Mouse (Mus musculus): ENCODE data around the gene Zfand2b. TPM values are rescaled to one million over a fixed set of nuclear protein-coding genes. Genes with fewer than 3 reads are reported as not detected.

The Zfand2b gene
- polyA plus RNA-seq, 1 experiment from 2014 or later, result 38.3 TPM

- DNase-seq (ENCODE audit: low spot score) (no peak), ATAC-seq (ENCODE audit: insufficient read depth, low FRiP score, low TSS enrichment) (no peak)
- peaks cover 28% of the 10 kb centered on the region for H3K27me3 ChIP-seq (ENCODE audit: control insufficient read depth, insufficient read depth, low read length)
- no peaks in the 10 kb centered on the region; the same call in 1 of the 2 replicates for H3K9me3 ChIP-seq (ENCODE audit: control insufficient read depth, low read length)
- peaks cover 24% of the 10 kb centered on the region for H3K4me1 ChIP-seq (ENCODE audit: control insufficient read depth, insufficient read depth, low read length)
- 71% methylated on average over 5 of the region's 5 CpGs for WGBS
- peaks cover 10% of the 10 kb centered on the region for H3K36me3 ChIP-seq (ENCODE audit: control insufficient read depth, insufficient read depth, low read length)
- no peak overlapping the region for H3K4me3 ChIP-seq (ENCODE audit: low read depth, low read length)
- H3K27ac ChIP-seq (ENCODE audit: low read depth, low read length), result no peak overlapping the region
- H3K9ac ChIP-seq (ENCODE audit: low read length), result no peak overlapping the region
- H3K4me2 ChIP-seq (ENCODE audit: low read depth), result no peak overlapping the region
Measured at GRCm38 (mm10) chr1:75214886-75215285, 46.4 kb downstream of the Zfand2b start.

DNA sequence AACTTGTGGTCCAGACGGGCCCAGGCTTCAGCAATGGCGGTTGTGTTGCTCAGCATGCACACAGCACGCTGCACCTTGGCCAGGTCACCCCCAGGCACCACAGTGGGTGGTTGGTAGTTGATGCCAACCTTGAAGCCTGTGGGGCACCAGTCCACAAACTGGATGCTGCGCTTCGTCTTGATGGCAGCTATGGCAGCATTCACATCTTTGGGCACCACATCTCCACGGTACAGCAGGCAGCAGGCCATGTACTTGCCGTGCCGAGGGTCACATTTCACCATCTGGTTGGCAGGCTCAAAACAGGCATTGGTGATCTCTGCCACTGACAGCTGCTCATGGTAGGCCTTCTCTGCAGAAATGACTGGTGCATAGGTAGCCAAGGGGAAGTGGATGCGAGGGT lies 47.3 kb downstream of the Zfand2b start:
- Histone ChIP-seq H3K27ac (ENCODE audit: low read depth, low read length) (no peak overlapping the region), H3K36me3 (ENCODE audit: control insufficient read depth, insufficient read depth, low read length) (peaks cover 10% of the 10 kb centered on the region), H3K4me1 (ENCODE audit: control insufficient read depth, insufficient read depth, low read length) (peaks cover 21% of the 10 kb centered on the region), H3K4me3 (ENCODE audit: low read depth, low read length) (no peak overlapping the region), H3K27me3 (ENCODE audit: control insufficient read depth, insufficient read depth, low read length) (peaks cover 37% of the 10 kb centered on the region), H3K9me3 (ENCODE audit: control insufficient read depth, low read length) (no peaks in the 10 kb centered on the region; the same call in 1 of the 2 replicates), H3K4me2 (ENCODE audit: low read depth) (no peak overlapping the region), H3K9ac (ENCODE audit: low read length) (no peak overlapping the region)
- 94% methylated on average over 9 of the region's 9 CpGs for WGBS
- ATAC-seq (ENCODE audit: insufficient read depth, low FRiP score, low TSS enrichment) (no peak), DNase-seq (ENCODE audit: low spot score) (no peak)

GRCm38 (mm10) chr1:75216797-75217585 lies 48.5 kb downstream of the Zfand2b start:
- Histone ChIP-seq H3K4me2 (ENCODE audit: low read depth) (no peak overlapping the region), H3K27me3 (ENCODE audit: control insufficient read depth, insufficient read depth, low read length) (peaks cover 43% of the 10 kb centered on the region), H3K9ac (ENCODE audit: low read length) (no peak overlapping the region), H3K9me3 (ENCODE audit: control insufficient read depth, low read length) (no peaks in the 10 kb centered on the region; the same call in 1 of the 2 replicates), H3K36me3 (ENCODE audit: control insufficient read depth, insufficient read depth, low read length) (peaks cover 10% of the 10 kb centered on the region), H3K4me1 (ENCODE audit: control insufficient read depth, insufficient read depth, low read length) (peaks cover 13% of the 10 kb centered on the region), H3K4me3 (ENCODE audit: low read depth, low read length) (no peak overlapping the region), H3K27ac (ENCODE audit: low read depth, low read length) (no peak overlapping the region)
- WGBS, result 82% methylated on average over 13 of the region's 13 CpGs
- ATAC-seq (ENCODE audit: insufficient read depth, low FRiP score, low TSS enrichment) (no peak), DNase-seq (ENCODE audit: low spot score) (no peak)

- no peak overlapping the region for H3K9ac ChIP-seq (ENCODE audit: low read length)
- DNase-seq (ENCODE audit: low spot score) (no peak), ATAC-seq (ENCODE audit: insufficient read depth, low FRiP score, low TSS enrichment) (no peak)
- H3K4me2 ChIP-seq (ENCODE audit: low read depth), result peak overlapping the region; percentile 20; the same call in 1 of the 2 replicates
- no peak overlapping the region for H3K4me3 ChIP-seq (ENCODE audit: low read depth, low read length)
- H3K9me3 ChIP-seq (ENCODE audit: control insufficient read depth, low read length), result no peaks in the 10 kb centered on the region; the same call in 1 of the 2 replicates
- peaks cover 13% of the 10 kb centered on the region for H3K4me1 ChIP-seq (ENCODE audit: control insufficient read depth, insufficient read depth, low read length)
- no peak overlapping the region for H3K27ac ChIP-seq (ENCODE audit: low read depth, low read length)
- 4% methylated on average over 6 of the region's 6 CpGs for WGBS
- H3K27me3 ChIP-seq (ENCODE audit: control insufficient read depth, insufficient read depth, low read length), result peaks cover 43% of the 10 kb centered on the region
- peaks cover 8% of the 10 kb centered on the region for H3K36me3 ChIP-seq (ENCODE audit: control insufficient read depth, insufficient read depth, low read length)
Measured at GRCm38 (mm10) chr1:75217893-75218226, 49.4 kb downstream of the Zfand2b start.

- Histone ChIP-seq H3K4me3 (ENCODE audit: low read depth, low read length) (peak overlapping the region; percentile 49), H3K4me1 (ENCODE audit: control insufficient read depth, insufficient read depth, low read length) (peaks cover 13% of the 10 kb centered on the region), H3K9ac (ENCODE audit: low read length) (peak overlapping the region; percentile 36; the same call in 1 of the 2 replicates), H3K4me2 (ENCODE audit: low read depth) (peak overlapping the region; percentile 92), H3K27me3 (ENCODE audit: control insufficient read depth, insufficient read depth, low read length) (peaks cover 43% of the 10 kb centered on the region), H3K9me3 (ENCODE audit: control insufficient read depth, low read length) (no peaks in the 10 kb centered on the region; the same call in 1 of the 2 replicates), H3K36me3 (ENCODE audit: control insufficient read depth, insufficient read depth, low read length) (peaks cover 5% of the 10 kb centered on the region), H3K27ac (ENCODE audit: low read depth, low read length) (no peak overlapping the region)
- WGBS, result 1% methylated on average over 38 of the region's 38 CpGs
- ATAC-seq (ENCODE audit: insufficient read depth, low FRiP score, low TSS enrichment) (peak; percentile 36; the same call in 1 of the 2 replicates), DNase-seq (ENCODE audit: low spot score) (no peak)
Measured at GRCm38 (mm10) chr1:75218227-75219001, 50.0 kb downstream of the Zfand2b start.

GRCm38 (mm10) chr1:75219078-75219477 lies 50.6 kb downstream of the Zfand2b start:
- peak overlapping the region; percentile 49 for H3K4me3 ChIP-seq (ENCODE audit: low read depth, low read length)
- peak; percentile 78 for DNase-seq (ENCODE audit: low spot score)
- no peak overlapping the region for H3K27ac ChIP-seq (ENCODE audit: low read depth, low read length)
- H3K9me3 ChIP-seq (ENCODE audit: control insufficient read depth, low read length), result no peaks in the 10 kb centered on the region; the same call in 1 of the 2 replicates
- 0 out of 2 replicates have a peak, but pooled peaks have one; percentile 76 for ATAC-seq (ENCODE audit: insufficient read depth, low FRiP score, low TSS enrichment)
- peak overlapping the region; percentile 92 for H3K4me2 ChIP-seq (ENCODE audit: low read depth)
- H3K27me3 ChIP-seq (ENCODE audit: control insufficient read depth, insufficient read depth, low read length), result peaks cover 46% of the 10 kb centered on the region
- peaks cover 13% of the 10 kb centered on the region for H3K4me1 ChIP-seq (ENCODE audit: control insufficient read depth, insufficient read depth, low read length)
- WGBS, result 0% methylated on average over 24 of the region's 24 CpGs
- H3K9ac ChIP-seq (ENCODE audit: low read length), result peak overlapping the region; percentile 36; the same call in 1 of the 2 replicates
- H3K36me3 ChIP-seq (ENCODE audit: control insufficient read depth, insufficient read depth, low read length), result peaks cover 4% of the 10 kb centered on the region

GRCm38 (mm10) chr1:75219531-75219930 lies 51.1 kb downstream of the Zfand2b start, which contains the start of gene Tuba4a:
Tuba4a (minus strand) TSS chr1:75219865.
- Histone ChIP-seq H3K4me3 (ENCODE audit: low read depth, low read length) (peak within 1 kb of the TSS; percentile 49), H3K4me1 (ENCODE audit: control insufficient read depth, insufficient read depth, low read length) (peaks cover 13% of the 10 kb centered on the region), H3K27me3 (ENCODE audit: control insufficient read depth, insufficient read depth, low read length) (peaks cover 46% of the 10 kb centered on the region), H3K9me3 (ENCODE audit: control insufficient read depth, low read length) (no peaks in the 10 kb centered on the region; the same call in 1 of the 2 replicates), H3K4me2 (ENCODE audit: low read depth) (peak within 1 kb of the TSS; percentile 92), H3K36me3 (ENCODE audit: control insufficient read depth, insufficient read depth, low read length) (no peaks in the 10 kb centered on the region; the same call in 1 of the 2 replicates), H3K9ac (ENCODE audit: low read length) (peak within 1 kb of the TSS; percentile 36; the same call in 1 of the 2 replicates), H3K27ac (ENCODE audit: low read depth, low read length) (no peak within 1 kb of the TSS)
- ATAC-seq (ENCODE audit: insufficient read depth, low FRiP score, low TSS enrichment) (0 out of 2 replicates have a peak, but pooled peaks have one; percentile 41), DNase-seq (ENCODE audit: low spot score) (peak; percentile 37)
- WGBS, result under 1% methylated on average over 34 of the region's 34 CpGs
